Mouse (Mus musculus) 3134 (cell line): ENCODE results near the gene Lrmda.

Experiments used
- DNase-seq: peaks from one replicate; pipeline ENCODE4 v3.0.0-alpha.2; 2011; ENCODE audit warnings: low spot score; ENCODE audit not compliant: insufficient read length; ENCODE audit errors: extremely low read depth

The Lrmda gene

GRCm38 (mm10) chr14:22289380-22289922, 269.9 kb downstream of the Lrmda start:
- no peak for DNase-seq

GRCm38 (mm10) chr14:22294371-22294770, 274.9 kb downstream of the Lrmda start:
- no peak for DNase-seq

GRCm38 (mm10) chr14:22296655-22297239, 277.2 kb downstream of the Lrmda start:
- DNase-seq, result no peak

DNA sequence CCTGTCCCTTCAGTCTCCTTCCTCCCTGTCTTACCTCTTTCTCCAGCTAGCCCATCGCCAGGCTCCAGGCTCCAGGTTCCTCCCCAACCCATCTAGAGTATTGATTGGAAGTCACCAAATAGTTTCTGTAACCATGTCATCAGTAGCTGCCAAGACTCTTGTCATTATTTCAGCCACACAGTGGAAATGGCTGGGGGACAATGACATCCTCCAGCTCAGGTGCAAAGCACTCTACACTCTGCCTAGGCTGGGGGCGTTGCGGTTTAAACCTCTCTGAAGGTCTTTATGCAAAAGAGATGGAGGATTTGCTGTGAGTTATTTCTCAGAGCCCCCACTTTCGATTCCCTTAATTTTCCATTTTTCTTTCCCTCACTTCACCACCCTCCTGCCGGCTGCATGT, 287.2 kb downstream of the Lrmda start:
- no peak for DNase-seq

DNA sequence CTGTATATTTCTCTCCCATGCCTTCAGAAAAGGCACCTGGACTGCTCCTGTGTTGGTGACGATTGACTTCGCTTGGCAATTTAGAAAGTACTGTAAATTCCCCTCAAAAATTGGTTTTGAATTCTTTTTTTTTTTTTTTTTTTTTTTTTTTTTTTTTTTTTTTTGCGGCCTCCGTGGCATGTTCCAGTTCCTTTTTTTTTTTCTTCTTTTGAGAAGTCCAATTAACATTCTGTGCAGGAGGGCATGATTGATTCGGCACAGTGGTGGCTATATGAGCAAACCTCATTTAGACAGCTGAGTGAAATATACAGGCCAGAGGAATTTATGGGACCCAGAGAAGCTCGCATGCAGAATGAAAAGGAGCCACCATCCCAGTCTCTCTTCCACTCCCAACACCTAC, 288.5 kb downstream of the Lrmda start:
- DNase-seq, result no peak

GRCm38 (mm10) chr14:22323058-22323457, 303.5 kb downstream of the Lrmda start:
- DNase-seq, result no peak

DNA sequence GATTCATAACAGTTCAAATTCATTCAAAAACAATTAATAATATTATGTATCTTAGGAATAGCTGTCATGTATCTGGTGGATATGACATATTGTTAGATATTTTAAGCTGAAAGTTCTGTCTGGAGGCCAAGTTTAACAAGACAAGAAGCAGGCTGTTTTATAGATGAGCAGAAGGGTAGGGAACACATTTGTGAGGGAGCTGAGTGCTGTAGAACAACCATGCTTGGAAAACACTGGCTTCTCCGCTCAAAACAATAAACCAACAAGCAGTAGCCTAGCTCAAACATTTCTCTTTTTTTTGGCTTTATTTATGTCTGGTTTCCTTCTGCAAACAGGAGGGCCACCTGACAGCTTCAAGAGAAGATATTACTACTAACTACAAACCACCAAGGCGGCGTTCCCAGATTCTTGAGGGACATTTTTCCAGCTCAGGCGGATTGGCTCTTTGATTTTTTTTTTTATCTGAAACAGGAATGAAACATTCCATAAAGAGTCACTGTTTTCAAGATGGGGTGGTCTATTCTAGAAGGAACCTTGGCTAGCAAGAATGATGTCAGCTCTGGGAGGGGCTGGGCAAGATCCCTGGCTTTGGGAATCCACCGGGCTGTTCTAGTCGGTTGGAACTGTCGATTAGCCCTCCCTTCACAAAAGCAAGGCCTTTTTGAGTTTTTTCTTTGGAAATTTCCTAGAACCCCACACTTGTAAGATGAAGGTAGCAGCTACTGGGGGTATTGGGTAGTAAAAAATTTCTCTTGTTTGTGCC, 304.2 kb downstream of the Lrmda start:
- no peak for DNase-seq

DNA sequence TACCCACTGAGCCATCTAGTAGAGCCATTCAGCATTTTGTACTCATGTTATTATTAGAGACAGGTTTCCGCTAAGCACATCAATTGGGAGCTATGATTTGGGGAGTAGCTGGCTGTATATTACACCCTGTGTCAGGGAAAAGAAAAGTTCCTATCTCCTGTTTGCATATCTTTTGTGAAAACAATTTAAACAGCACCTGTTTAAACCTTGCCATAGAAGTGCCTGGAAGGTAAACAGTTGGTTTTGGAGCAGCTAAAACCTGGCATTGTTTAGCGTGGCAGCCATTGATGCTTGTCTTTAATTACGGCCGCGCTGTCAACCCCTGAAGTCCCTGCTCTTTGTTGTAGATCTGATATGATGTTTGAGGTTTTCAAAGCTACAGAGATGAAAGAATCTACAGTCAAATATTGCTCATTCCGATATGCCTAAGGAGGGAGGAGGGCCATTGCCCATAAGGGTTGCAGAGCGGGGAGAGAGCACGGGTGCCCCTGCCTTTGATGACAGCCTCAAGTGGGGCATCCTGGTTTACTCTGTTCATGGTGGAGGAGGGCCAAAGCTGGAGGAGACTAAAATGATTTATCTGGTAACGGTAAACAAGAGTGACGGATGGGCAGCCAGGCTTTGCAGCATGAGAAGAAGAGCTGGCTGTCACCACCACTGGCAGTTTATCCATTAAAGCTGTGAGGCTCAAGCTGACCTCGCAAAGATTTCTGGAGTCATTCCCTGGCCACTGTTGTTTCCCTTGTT, 306.9 kb downstream of the Lrmda start:
- no peak for DNase-seq

GRCm38 (mm10) chr14:22329191-22329590, 309.7 kb downstream of the Lrmda start:
- no peak for DNase-seq

DNA sequence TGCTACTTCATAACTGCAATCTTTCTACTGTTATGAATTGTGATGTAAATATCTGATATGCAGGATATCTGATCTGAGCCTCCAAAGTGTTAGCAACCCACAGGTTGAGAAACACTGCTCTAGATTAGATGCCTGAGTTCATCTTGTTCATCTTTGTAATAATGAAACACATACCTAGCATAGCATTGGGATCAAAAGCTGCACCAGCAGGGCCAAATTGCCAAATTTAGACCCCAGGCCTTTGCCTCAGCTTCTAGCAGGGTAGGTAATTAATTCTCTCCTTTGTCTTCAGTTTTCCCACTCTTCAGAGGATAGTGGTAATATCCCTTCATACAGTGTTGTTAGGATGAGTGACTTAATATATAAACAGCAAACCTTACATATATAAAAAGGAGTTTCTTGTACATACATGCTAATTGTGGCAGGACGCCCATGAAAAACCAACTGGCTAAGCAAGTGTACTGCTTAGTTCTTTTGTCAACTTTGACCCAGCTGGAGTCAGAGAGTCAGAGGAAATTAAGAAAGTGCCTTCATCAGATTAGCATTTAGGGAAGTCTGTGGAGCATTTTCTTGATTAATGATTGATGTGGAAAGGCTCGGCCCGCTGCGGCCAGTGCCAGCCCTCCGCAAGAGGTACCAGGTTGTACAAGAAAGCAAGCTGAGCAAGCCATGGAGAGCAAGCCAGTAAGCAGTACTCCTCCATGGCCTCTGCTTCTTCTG, 315.7 kb downstream of the Lrmda start:
- no peak for DNase-seq

GRCm38 (mm10) chr14:22339176-22339575, 319.7 kb downstream of the Lrmda start:
- no peak for DNase-seq

GRCm38 (mm10) chr14:22343357-22343756, 323.8 kb downstream of the Lrmda start:
- DNase-seq, result no peak

GRCm38 (mm10) chr14:22345248-22345647, 325.7 kb downstream of the Lrmda start:
- no peak for DNase-seq

DNA sequence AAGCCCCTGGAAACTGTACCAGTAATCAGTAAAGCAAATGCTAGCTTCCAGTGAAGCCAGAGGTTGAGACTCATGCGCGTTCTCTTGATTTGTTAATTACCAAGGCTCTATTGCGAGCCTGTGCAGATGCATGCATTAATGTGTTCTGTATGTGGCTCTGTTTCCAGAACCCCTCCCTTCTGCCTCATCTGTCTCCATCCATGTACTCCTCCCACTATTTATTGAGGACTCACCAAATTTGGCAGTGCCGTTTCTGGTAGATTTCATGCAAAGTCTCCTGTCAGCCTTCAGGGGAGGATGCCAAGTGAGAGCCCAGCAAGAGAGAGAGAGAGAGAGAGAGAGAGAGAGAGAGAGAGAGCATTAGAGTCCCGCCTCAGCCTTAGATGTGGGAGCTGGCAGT, 334.1 kb downstream of the Lrmda start:
- no peak for DNase-seq

DNA sequence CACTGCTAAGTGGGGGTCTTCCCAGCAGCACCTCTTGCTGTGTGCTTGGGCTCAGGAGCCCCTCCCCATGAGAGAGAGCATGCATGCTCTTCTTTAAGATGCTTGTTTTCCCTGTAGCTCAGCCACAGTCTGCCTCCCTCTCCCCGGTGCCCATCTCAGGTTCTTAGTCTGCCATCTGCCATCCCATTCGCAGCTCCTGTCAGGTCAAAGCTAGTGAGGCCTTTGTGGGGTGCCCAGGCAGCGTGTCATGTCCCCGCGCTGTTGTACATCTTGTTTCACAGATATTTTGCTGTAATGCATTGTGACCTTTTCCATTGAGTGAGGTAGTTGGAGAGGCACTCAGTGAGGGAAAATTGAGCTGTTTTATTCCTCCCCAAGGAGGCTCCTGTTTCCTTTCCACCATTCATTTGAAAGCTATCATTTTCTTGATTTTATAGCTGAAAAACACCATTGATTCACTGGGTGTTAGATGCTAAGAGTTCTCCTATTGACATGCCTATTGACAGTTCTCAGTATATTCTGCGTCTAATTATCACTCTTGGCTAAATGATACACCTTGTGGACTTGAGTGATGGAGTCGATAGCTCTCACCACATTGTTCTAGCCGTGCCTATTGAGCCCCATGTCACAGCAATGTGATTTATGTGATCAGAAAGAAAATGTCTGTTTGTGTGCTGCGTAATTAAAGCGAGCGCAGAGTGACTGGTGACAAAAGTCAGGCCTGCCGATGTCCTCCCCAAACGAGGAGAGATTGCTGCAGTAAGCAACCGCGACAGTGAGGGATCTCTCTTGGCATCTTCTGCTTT, 335.5 kb downstream of the Lrmda start:
- no peak for DNase-seq

- no peak for DNase-seq
Observed at GRCm38 (mm10) chr14:22357991-22358503, 338.5 kb downstream of the Lrmda start.

- no peak for DNase-seq
Observed at GRCm38 (mm10) chr14:22364010-22364748, 344.7 kb downstream of the Lrmda start.

DNA sequence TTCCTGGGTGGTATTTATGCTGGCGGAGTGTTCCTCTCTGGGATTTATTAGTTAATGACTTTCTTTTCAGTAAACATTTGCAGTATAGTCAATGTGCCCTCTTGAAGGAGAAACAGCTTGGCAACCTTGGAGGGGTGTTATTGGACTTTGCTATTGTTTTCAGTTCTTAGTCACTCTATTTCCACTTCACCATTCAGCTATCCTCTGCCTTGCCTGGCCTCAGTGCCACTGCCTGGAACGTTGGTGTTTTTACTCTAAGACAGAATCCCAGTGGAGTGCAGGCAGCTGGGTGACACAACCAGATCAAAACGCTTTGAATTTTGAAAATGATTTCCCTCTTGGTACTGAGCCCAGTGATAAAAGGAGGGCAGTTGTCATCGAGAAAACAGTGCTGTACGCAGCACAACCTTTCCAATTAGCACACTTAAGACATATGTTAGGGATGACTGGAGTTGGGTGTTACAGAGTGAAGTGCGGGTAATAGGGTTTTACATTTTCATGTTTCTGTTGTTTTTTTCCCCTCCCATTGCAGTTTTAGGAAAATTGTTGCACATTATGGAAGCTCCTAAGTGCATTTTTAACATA, 345.4 kb downstream of the Lrmda start:
- no peak for DNase-seq

GRCm38 (mm10) chr14:22367615-22368014, 348.1 kb downstream of the Lrmda start:
- DNase-seq, result no peak
